ENCODE assay signal across 9 mouse cellular contexts in genomic region chr15:86203942-86204561, GRCm38 (mm10). TPM values are rescaled to one million over a fixed set of nuclear protein-coding genes. Genes with fewer than 3 reads are reported as not detected.
DNase-seq lines count a peak whose midpoint lies in the region; ATAC-seq and TF ChIP-seq lines count a peak whose summit lies in the region.
"Had no signal": no experiment of that assay in that cellular context is flagged by ENCODE, and none has a peak within 500 bp of the region (broad histone marks: within the 10 kb centered on the region; RNA-seq: fewer than 3 reads in every experiment).

No protein-coding gene starts in this region.

- WGBS in limb, embryonic 13.5 days = 42% methylated on average over 7 of the region's 7 CpGs
- WGBS in stomach, embryonic 15.5 days = 39% methylated on average over 7 of the region's 7 CpGs

- no peaks in the 10 kb centered on the region for H3K9me3 ChIP-seq in limb, embryonic 13.5 days
- H3K9me3 ChIP-seq in stomach, embryonic 15.5 days = no peaks in the 10 kb centered on the region
- H3K9me3 ChIP-seq: neural tube, embryonic 12.5 days had no signal

- DNase-seq in spleen, adult 18-20 months = peak; percentile 44 to 58
- DNase-seq in spleen, adult 12 weeks (ENCODE audit: low spot score) = no peak
- peak; percentile 64 for DNase-seq in gastrocnemius, adult 2 months
- DNase-seq in left cerebral cortex, postnatal 14 days (ENCODE audit: low spot score in 2 of 2) = no peak
- DNase-seq in cerebellum, adult 8-10 months = no peak
- DNase-seq in right cerebral cortex, postnatal 14 days = no peak

- peak overlapping the region; percentile 32 for H3K4me3 ChIP-seq in gastrocnemius, adult 2 months
- H3K4me3 ChIP-seq in limb, embryonic 13.5 days = peak overlapping the region; percentile 18; the same call in 1 of the 2 replicates
- H3K4me3 ChIP-seq in stomach, embryonic 15.5 days (replicated peaks) = no peak overlapping the region
- H3K4me3 ChIP-seq: neural tube, embryonic 12.5 days had no signal

- H3K27me3 ChIP-seq in limb, embryonic 13.5 days = no peaks in the 10 kb centered on the region
- H3K27me3 ChIP-seq in stomach, embryonic 15.5 days (replicated peaks) = no peaks in the 10 kb centered on the region
- H3K27me3 ChIP-seq: neural tube, embryonic 12.5 days had no signal

- peak overlapping the region; percentile 38 for H3K4me2 ChIP-seq in limb, embryonic 13.5 days (replicated peaks)
- 0 out of 2 replicates have a peak overlapping the region, but pooled peaks have one; percentile 5 for H3K4me2 ChIP-seq in stomach, embryonic 15.5 days
- H3K4me2 ChIP-seq: neural tube, embryonic 12.5 days had no signal

- no peak overlapping the region for H3K9ac ChIP-seq in limb, embryonic 13.5 days
- no peak overlapping the region for H3K9ac ChIP-seq in stomach, embryonic 15.5 days
- H3K9ac ChIP-seq: neural tube, embryonic 12.5 days had no signal

- intact Hi-C loops in gastrocnemius, adult 2 months (cut with DNase I) = loop anchor here (2.0 kb wide), 1 partner anchor 17 kb away; the partner anchor contains the start of gene Cerk
- intact Hi-C loops in left cerebral cortex, postnatal 14 days (cut with DNase I) = no loop called here

- ATAC-seq in limb, embryonic 13.5 days (ENCODE audit: low FRiP score, low read depth) = no peak
- 0 out of 2 replicates have a peak, but pooled peaks have one; percentile 9 for ATAC-seq in stomach, embryonic 15.5 days (ENCODE audit: insufficient read depth, low FRiP score, low read depth)

- no peak for TF ChIP-seq CTCF in gastrocnemius, adult 2 months (IDR thresholded peaks at IDR 0.05)

- H3K27ac ChIP-seq in gastrocnemius, adult 2 months = peak overlapping the region; percentile 71
- H3K27ac ChIP-seq in limb, embryonic 13.5 days = no peak overlapping the region
- no peak overlapping the region for H3K27ac ChIP-seq in stomach, embryonic 15.5 days
- H3K27ac ChIP-seq: neural tube, embryonic 12.5 days had no signal

- no peaks in the 10 kb centered on the region for H3K36me3 ChIP-seq in limb, embryonic 13.5 days
- no peaks in the 10 kb centered on the region for H3K36me3 ChIP-seq in stomach, embryonic 15.5 days
- H3K36me3 ChIP-seq: neural tube, embryonic 12.5 days had no signal

- H3K4me1 ChIP-seq in limb, embryonic 13.5 days = peaks cover 6% of the 10 kb centered on the region; the same call in 1 of the 2 replicates
- peaks cover 8% of the 10 kb centered on the region; the same call in 1 of the 2 replicates for H3K4me1 ChIP-seq in stomach, embryonic 15.5 days

RNA-seq across cellular contexts. Expression of gene Tbc1d22a, which starts 10.2 kb away (rescaled TPM):
- total RNA-seq in gastrocnemius, adult 2 months (2021) = 10 to 100 TPM; 12.4 to 16.3 TPM
- 12.5 and 13.5 TPM in 2 replicates for polyA plus RNA-seq in limb, embryonic 13.5 days (2015; fragmentation: Nextera tagmentation; extraction: Ambion mirVana)
- 10.4 TPM in 2 replicates for polyA plus RNA-seq in stomach, embryonic 15.5 days (2015; fragmentation: Nextera tagmentation; extraction: Ambion mirVana)
- 10 to 100 TPM; 23.2 to 24.5 TPM for total RNA-seq in left cerebral cortex, postnatal 14 days (2021)

RNA-seq across cellular contexts. Expression of gene Cerk, which starts 18.1 kb away (rescaled TPM):
- total RNA-seq in gastrocnemius, adult 2 months (2021) = 1 to 10 TPM; 4.2 to 8.1 TPM
- polyA plus RNA-seq in limb, embryonic 13.5 days (2015; fragmentation: Nextera tagmentation; extraction: Ambion mirVana) = 17.4 and 18.6 TPM in 2 replicates
- 11.0 and 12.1 TPM in 2 replicates for polyA plus RNA-seq in stomach, embryonic 15.5 days (2015; fragmentation: Nextera tagmentation; extraction: Ambion mirVana)
- total RNA-seq in left cerebral cortex, postnatal 14 days (2021) = 10 to 100 TPM; 46.6 to 46.8 TPM

Comparison
In these comparisons a context has a peak if more than half of its experiments do, and no peak if none do; other contexts are left out.
1. DNase-seq: peak in spleen, adult 18-20 months (2 of 2) and gastrocnemius, adult 2 months (single experiment); none in spleen, adult 12 weeks (single experiment), left cerebral cortex, postnatal 14 days (0 of 2), cerebellum, adult 8-10 months (single experiment) and right cerebral cortex, postnatal 14 days (single experiment).
2. RNA of gene Cerk, which starts 18.1 kb away (total RNA-seq): 46.6 to 46.8 TPM in left cerebral cortex, postnatal 14 days; 4.2 to 8.1 TPM in gastrocnemius, adult 2 months; every median in the first group is over 4 times any median in the second.